Mouse (Mus musculus) heart, embryonic 16.5 days (tissue): Measurements from ENCODE around the gene Abhd6. TPM values are rescaled to one million over a fixed set of nuclear protein-coding genes. Genes with fewer than 3 reads are reported as not detected.

Source experiments
- ATAC-seq: fragments of 200-750 bp; cut with Nextera tagmentation; replicated peaks from 2 replicates; pipeline ENCODE4 v1.8.0; 2017; ENCODE audit warnings: moderate number of reproducible peaks; ENCODE audit not compliant: insufficient read depth, low FRiP score; ENCODE audit errors: extremely low read depth
- H3K27ac ChIP-seq: fragments of 300-500 bp; sonication (generic); 2 replicates; pipeline ENCODE4 v1.5.1; 2014; ENCODE audit warnings: mild to moderate bottlenecking, low read length, control low read depth, moderate library complexity
- H3K27me3 ChIP-seq: fragments of 300-500 bp; sonication (generic); 2 replicates; pipeline ENCODE4 v1.6.1; 2014; ENCODE audit warnings: low read length, mixed read lengths; ENCODE audit not compliant: control insufficient read depth, insufficient read depth
- H3K36me3 ChIP-seq: fragments of 300-500 bp; sonication (generic); 2 replicates; pipeline ENCODE4 v1.6.1; 2014; ENCODE audit not compliant: control insufficient read depth, insufficient read depth
- H3K4me1 ChIP-seq: fragments of 300-500 bp; sonication (generic); 2 replicates; pipeline ENCODE4 v1.6.1; 2014; ENCODE audit warnings: low read length, mixed read lengths; ENCODE audit not compliant: control insufficient read depth, insufficient read depth
- H3K4me2 ChIP-seq: fragments of 300-500 bp; sonication (generic); 2 replicates; pipeline ENCODE4 v1.6.1; 2014; ENCODE audit warnings: low read depth, mild to moderate bottlenecking, control low read depth, low read length
- H3K4me3 ChIP-seq: fragments of 300-500 bp; sonication (generic); 2 replicates; pipeline ENCODE4 v1.5.1; 2014; ENCODE audit warnings: mild to moderate bottlenecking, control low read depth, low read length
- H3K9ac ChIP-seq: fragments of 300-500 bp; sonication (generic); 2 replicates; pipeline ENCODE4 v1.6.1; 2014; ENCODE audit warnings: low read length, control low read depth
- H3K9me3 ChIP-seq: fragments of 300-500 bp; sonication (generic); replicated peaks from 2 replicates; pipeline ENCODE4 v1.6.1; 2016; ENCODE audit warnings: low read length; ENCODE audit not compliant: control insufficient read depth
- WGBS: fragments of 180-500 bp; shearing (Covaris S2); extraction: QIAGEN DNeasy Blood & Tissue Kit; methylation state at CpG from one replicate; pipeline ENCODE4 v1.1.7; 2014; 5-methylcytosine and 5-hydroxymethylcytosine counted together
- polyA plus RNA-seq: library from polyadenylated mRNA; unstranded; fragments of >200 nt; fragmentation: Nextera tagmentation; extraction: Ambion mirVana; gene quantifications from 2 replicates; pipeline ENCODE4 v1.2.1, GENCODE M21; 2015

Abhd6 gene
- polyA plus RNA-seq, 1 experiment from 2014 or later, result 13.1 TPM

DNA sequence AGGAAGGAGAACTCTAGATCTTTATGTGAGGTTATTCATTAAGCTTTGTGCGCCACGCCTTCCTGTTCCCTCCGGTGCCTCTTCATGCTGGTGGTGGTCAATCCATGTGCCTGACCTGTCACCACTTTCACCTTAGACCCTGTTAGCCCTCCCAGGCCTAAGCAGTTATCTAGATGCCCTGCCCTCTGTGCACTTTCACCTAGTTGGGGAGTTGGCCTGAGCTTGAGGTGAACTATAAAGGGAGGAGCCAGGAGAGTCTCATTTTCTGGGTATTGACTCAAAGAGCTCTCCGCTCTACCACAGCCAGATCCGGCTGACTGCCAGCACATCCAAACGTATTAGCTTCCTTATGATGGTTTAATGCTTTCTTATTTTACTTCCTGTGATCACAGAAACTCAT lies 13.6 kb downstream of the Abhd6 start:
- no peak overlapping the region for H3K27ac ChIP-seq
- no peaks in the 10 kb centered on the region for H3K36me3 ChIP-seq
- no peaks in the 10 kb centered on the region for H3K27me3 ChIP-seq
- H3K9me3 ChIP-seq, result no peaks in the 10 kb centered on the region
- H3K4me2 ChIP-seq, result no peak overlapping the region
- H3K4me3 ChIP-seq, result no peak overlapping the region
- no peak for ATAC-seq
- 68% methylated on average over 6 of the region's 6 CpGs for WGBS
- H3K9ac ChIP-seq, result no peak overlapping the region
- no peaks in the 10 kb centered on the region for H3K4me1 ChIP-seq

DNA sequence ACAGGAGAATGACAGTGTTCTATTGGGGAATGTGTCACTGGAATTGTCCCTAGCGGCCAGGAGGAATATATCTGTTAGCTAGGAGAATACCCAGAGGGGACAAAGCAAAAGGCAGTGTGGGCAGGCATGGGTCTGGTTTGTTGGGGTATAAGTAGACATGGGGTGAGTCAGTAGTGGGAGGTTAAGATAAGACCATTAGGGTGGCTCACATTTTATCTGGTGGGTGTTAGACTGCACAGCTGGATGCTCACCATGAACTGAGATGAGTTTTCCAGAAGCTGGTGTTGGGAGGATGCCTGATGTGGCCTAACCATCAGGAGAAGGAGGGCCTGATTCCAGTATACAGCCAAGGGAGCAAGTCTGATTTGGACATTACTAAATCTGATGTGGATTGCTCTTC lies 14.2 kb downstream of the Abhd6 start:
- Histone ChIP-seq H3K9ac (no peak overlapping the region), H3K27me3 (no peaks in the 10 kb centered on the region), H3K36me3 (no peaks in the 10 kb centered on the region), H3K4me3 (no peak overlapping the region), H3K4me2 (no peak overlapping the region), H3K27ac (no peak overlapping the region), H3K9me3 (no peaks in the 10 kb centered on the region), H3K4me1 (no peaks in the 10 kb centered on the region)
- WGBS, result 69% methylated on average over 1 of the region's 1 CpGs
- no peak for ATAC-seq

GRCm38 (mm10) chr14:8020011-8020410 lies 17.3 kb downstream of the Abhd6 start:
- no peaks in the 10 kb centered on the region for H3K9me3 ChIP-seq
- no peak overlapping the region for H3K9ac ChIP-seq
- H3K27me3 ChIP-seq, result no peaks in the 10 kb centered on the region
- no peak for ATAC-seq
- H3K4me2 ChIP-seq, result no peak overlapping the region
- H3K36me3 ChIP-seq, result no peaks in the 10 kb centered on the region
- no peak overlapping the region for H3K4me3 ChIP-seq
- 89% methylated on average over 1 of the region's 1 CpGs for WGBS
- no peak overlapping the region for H3K27ac ChIP-seq
- H3K4me1 ChIP-seq, result no peaks in the 10 kb centered on the region

DNA sequence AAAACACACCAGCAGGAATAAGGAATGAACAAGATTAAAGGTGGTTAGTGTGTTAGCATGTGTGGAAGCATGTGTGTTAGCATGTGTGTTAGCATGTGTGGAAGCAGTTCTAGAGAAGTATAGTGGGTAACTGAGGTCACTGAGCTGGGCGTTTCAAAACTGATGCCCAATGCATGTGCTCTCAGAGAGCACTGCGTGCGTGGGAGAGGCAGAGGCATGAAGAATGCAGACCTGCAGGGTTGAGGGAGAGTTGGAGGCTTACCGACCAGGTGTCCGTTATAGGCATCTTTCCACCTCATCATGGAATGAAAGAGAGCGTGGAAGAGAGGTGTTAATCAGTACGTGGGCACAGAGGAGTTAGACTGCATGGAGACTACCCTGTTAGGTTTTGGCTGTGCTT lies 17.8 kb downstream of the Abhd6 start:
- no peaks in the 10 kb centered on the region for H3K27me3 ChIP-seq
- H3K4me2 ChIP-seq, result no peak overlapping the region
- H3K4me1 ChIP-seq, result no peaks in the 10 kb centered on the region; the same call in 1 of the 2 replicates
- H3K36me3 ChIP-seq, result no peaks in the 10 kb centered on the region
- 80% methylated on average over 7 of the region's 7 CpGs for WGBS
- H3K9me3 ChIP-seq, result no peaks in the 10 kb centered on the region
- H3K4me3 ChIP-seq, result no peak overlapping the region
- no peak overlapping the region for H3K27ac ChIP-seq
- ATAC-seq, result no peak
- H3K9ac ChIP-seq, result no peak overlapping the region

- Histone ChIP-seq H3K36me3 (no peaks in the 10 kb centered on the region), H3K27ac (no peak overlapping the region), H3K27me3 (no peaks in the 10 kb centered on the region), H3K9ac (no peak overlapping the region), H3K4me3 (no peak overlapping the region), H3K4me1 (no peaks in the 10 kb centered on the region; the same call in 1 of the 2 replicates), H3K9me3 (no peaks in the 10 kb centered on the region), H3K4me2 (no peak overlapping the region)
- ATAC-seq, result no peak
- 64% methylated on average over 6 of the region's 6 CpGs for WGBS
Measured at GRCm38 (mm10) chr14:8024469-8024868, 21.8 kb downstream of the Abhd6 start.

- H3K27ac ChIP-seq, result no peak overlapping the region
- no peak overlapping the region for H3K9ac ChIP-seq
- no peaks in the 10 kb centered on the region for H3K36me3 ChIP-seq
- ATAC-seq, result no peak
- no peaks in the 10 kb centered on the region; the same call in 1 of the 2 replicates for H3K4me1 ChIP-seq
- no peaks in the 10 kb centered on the region for H3K9me3 ChIP-seq
- WGBS, result 90% methylated on average over 10 of the region's 10 CpGs
- H3K27me3 ChIP-seq, result no peaks in the 10 kb centered on the region
- no peak overlapping the region for H3K4me3 ChIP-seq
- no peak overlapping the region for H3K4me2 ChIP-seq
Measured at GRCm38 (mm10) chr14:8024936-8025335, 22.2 kb downstream of the Abhd6 start.

DNA sequence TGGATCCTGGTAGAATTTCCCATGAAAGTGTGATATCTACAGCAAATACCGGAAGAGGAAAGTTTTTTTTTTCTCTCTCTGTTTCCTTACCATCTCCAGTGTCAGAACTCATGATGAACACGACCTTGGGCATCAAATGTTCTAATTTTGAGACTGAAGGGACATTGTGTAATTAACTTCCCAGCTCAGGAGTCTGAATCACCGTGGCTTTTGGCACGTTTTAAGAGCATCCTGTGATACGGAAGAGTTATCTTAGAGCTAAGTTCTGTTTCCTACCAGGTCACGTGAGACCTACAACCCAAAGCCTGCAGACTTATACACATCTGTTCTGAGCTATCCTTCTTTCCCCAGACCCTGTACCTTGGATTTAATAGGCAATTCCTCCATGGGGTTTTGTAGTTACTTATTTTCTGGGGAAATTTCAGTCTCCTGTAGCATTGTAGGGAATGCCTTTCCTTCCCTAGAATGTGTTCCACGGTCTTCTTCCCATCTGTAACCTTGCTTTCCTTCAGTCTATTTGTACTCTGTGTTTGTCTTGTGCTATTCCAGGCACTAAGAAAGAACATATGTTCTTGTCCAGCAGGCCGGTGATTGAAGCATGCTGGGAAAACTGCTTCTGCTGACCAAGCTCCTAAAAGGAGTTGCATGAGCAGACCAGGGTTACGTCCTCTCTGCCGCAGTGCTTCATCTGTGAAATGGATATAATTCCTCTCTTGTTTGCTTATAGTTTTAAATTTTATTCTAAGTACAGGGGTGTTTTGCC lies 24.2 kb downstream of the Abhd6 start:
- 66% methylated on average over 10 of the region's 10 CpGs for WGBS
- Histone ChIP-seq H3K4me1 (peaks cover 3% of the 10 kb centered on the region; the same call in 1 of the 2 replicates), H3K36me3 (no peaks in the 10 kb centered on the region), H3K4me3 (no peak overlapping the region), H3K9ac (no peak overlapping the region), H3K27me3 (no peaks in the 10 kb centered on the region), H3K9me3 (no peaks in the 10 kb centered on the region), H3K4me2 (no peak overlapping the region), H3K27ac (no peak overlapping the region)
- ATAC-seq, result no peak

GRCm38 (mm10) chr14:8028086-8028485 lies 25.4 kb downstream of the Abhd6 start:
- Histone ChIP-seq H3K36me3 (no peaks in the 10 kb centered on the region), H3K4me2 (no peak overlapping the region), H3K4me3 (no peak overlapping the region), H3K9me3 (no peaks in the 10 kb centered on the region), H3K27ac (no peak overlapping the region), H3K4me1 (peaks cover 3% of the 10 kb centered on the region; the same call in 1 of the 2 replicates), H3K9ac (no peak overlapping the region), H3K27me3 (no peaks in the 10 kb centered on the region)
- 78% methylated on average over 5 of the region's 5 CpGs for WGBS
- no peak for ATAC-seq

DNA sequence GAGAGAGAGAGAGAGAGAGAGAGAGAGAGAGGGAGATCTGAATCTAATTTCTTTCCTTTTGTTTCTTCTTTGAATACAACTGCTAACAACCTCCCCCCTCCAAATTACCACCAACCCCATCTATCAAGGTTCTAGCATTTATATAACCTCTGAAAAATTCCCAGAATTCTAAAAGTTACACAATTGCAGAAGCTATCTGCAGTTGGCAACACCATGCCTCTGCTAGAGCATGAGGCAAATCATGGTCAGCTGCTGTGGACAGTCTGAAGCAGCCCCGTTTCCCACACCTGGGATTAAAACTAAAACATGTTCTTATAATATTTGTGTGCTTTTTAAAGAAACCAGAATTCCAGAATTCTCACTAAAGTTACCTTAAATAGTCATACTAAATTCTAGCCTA lies 27.1 kb downstream of the Abhd6 start:
- no peaks in the 10 kb centered on the region for H3K36me3 ChIP-seq
- H3K9ac ChIP-seq, result no peak overlapping the region
- ATAC-seq, result no peak
- H3K4me3 ChIP-seq, result no peak overlapping the region
- H3K4me1 ChIP-seq, result peaks cover 3% of the 10 kb centered on the region; the same call in 1 of the 2 replicates
- no peaks in the 10 kb centered on the region for H3K27me3 ChIP-seq
- H3K27ac ChIP-seq, result peak overlapping the region; percentile 28; the same call in 1 of the 2 replicates
- H3K9me3 ChIP-seq, result no peaks in the 10 kb centered on the region
- 78% methylated on average over 1 of the region's 1 CpGs for WGBS
- no peak overlapping the region for H3K4me2 ChIP-seq
